ENCODE assay signal across 8 mouse cellular contexts in genomic region chr17:23542004-23542720, GRCm38 (mm10). TPM values are rescaled to one million over a fixed set of nuclear protein-coding genes. Genes with fewer than 3 reads are reported as not detected.
DNase-seq lines count a peak whose midpoint lies in the region; ATAC-seq and TF ChIP-seq lines count a peak whose summit lies in the region.

No protein-coding gene starts in this region.

- TF ChIP-seq CTCF in lung, embryonic 14.5 days (IDR thresholded peaks at IDR 0.05; ENCODE audit: low read depth), result no peak
- no peak for TF ChIP-seq CTCF in midbrain, postnatal 0 days (IDR thresholded peaks at IDR 0.05)

- H3K4me1 ChIP-seq in lung, embryonic 14.5 days (ENCODE audit: insufficient read depth), result peaks cover 7% of the 10 kb centered on the region; the same call in 1 of the 2 replicates
- H3K4me1 ChIP-seq in hindbrain, embryonic 15.5 days (replicated peaks), result peaks cover 20% of the 10 kb centered on the region
- no peaks in the 10 kb centered on the region for H3K4me1 ChIP-seq in midbrain, postnatal 0 days (ENCODE audit: insufficient read depth, low read length)

- H3K4me3 ChIP-seq in lung, embryonic 14.5 days (ENCODE audit: low read depth, low read length), result no peak overlapping the region
- H3K4me3 ChIP-seq in hindbrain, embryonic 15.5 days, result peak overlapping the region; percentile 22
- H3K4me3 ChIP-seq in midbrain, postnatal 0 days (ENCODE audit: low read depth, low read length), result no peak overlapping the region

- H3K27ac ChIP-seq in lung, embryonic 14.5 days (ENCODE audit: low read depth), result no peak overlapping the region
- H3K27ac ChIP-seq in hindbrain, embryonic 15.5 days (replicated peaks), result no peak overlapping the region
- H3K27ac ChIP-seq in midbrain, postnatal 0 days (ENCODE audit: low read depth, low read length), result no peak overlapping the region

- H3K9ac ChIP-seq in lung, embryonic 14.5 days, result no peak overlapping the region
- no peak overlapping the region for H3K9ac ChIP-seq in hindbrain, embryonic 15.5 days
- no peak overlapping the region for H3K9ac ChIP-seq in midbrain, postnatal 0 days (replicated peaks; ENCODE audit: low read length, poor library complexity, severe bottlenecking)

- peak overlapping the region; percentile 45 for H3K4me2 ChIP-seq in lung, embryonic 14.5 days
- peak overlapping the region; percentile 43 for H3K4me2 ChIP-seq in hindbrain, embryonic 15.5 days
- H3K4me2 ChIP-seq in midbrain, postnatal 0 days (ENCODE audit: low read depth, low read length, poor library complexity, severe bottlenecking), result peak overlapping the region; percentile 36

- WGBS in lung, embryonic 14.5 days, result 23% methylated on average over 12 of the region's 12 CpGs
- WGBS in hindbrain, embryonic 15.5 days, result 11% methylated on average over 12 of the region's 12 CpGs
- WGBS in midbrain, postnatal 0 days, result 17% methylated on average over 12 of the region's 12 CpGs

- no peaks in the 10 kb centered on the region for H3K9me3 ChIP-seq in lung, embryonic 14.5 days (ENCODE audit: low read depth, low read length)
- H3K9me3 ChIP-seq in hindbrain, embryonic 15.5 days, result no peaks in the 10 kb centered on the region
- no peaks in the 10 kb centered on the region for H3K9me3 ChIP-seq in midbrain, postnatal 0 days (ENCODE audit: low read length)

- ATAC-seq in lung, embryonic 14.5 days (ENCODE audit: insufficient read depth), result no peak
- no peak for ATAC-seq in hindbrain, embryonic 15.5 days (ENCODE audit: low FRiP score, low read depth)
- no peak for ATAC-seq in midbrain, postnatal 0 days (ENCODE audit: low FRiP score)

- peak; percentile 24 to 37 for DNase-seq in cerebellum, postnatal 10 days
- no peak for DNase-seq in cerebellum, adult 8-10 months
- DNase-seq in lung, embryonic 14.5 days, result no peak
- DNase-seq in lung, postnatal 25 days (ENCODE audit: low spot score), result no peak
- DNase-seq in midbrain, postnatal 0 days (ENCODE audit: low spot score), result no peak
- DNase-seq in spleen, postnatal 14 days (ENCODE audit: low spot score in 2 of 2), result no peak
- no peak for DNase-seq in right cerebral cortex, postnatal 4 days

- no peaks in the 10 kb centered on the region for H3K36me3 ChIP-seq in lung, embryonic 14.5 days (ENCODE audit: insufficient read depth)
- H3K36me3 ChIP-seq in hindbrain, embryonic 15.5 days, result no peaks in the 10 kb centered on the region
- no peaks in the 10 kb centered on the region for H3K36me3 ChIP-seq in midbrain, postnatal 0 days (ENCODE audit: insufficient read depth, low read length)

- peaks cover 21% of the 10 kb centered on the region for H3K27me3 ChIP-seq in lung, embryonic 14.5 days (ENCODE audit: insufficient read depth, low read length)
- H3K27me3 ChIP-seq in hindbrain, embryonic 15.5 days, result peaks cover 37% of the 10 kb centered on the region
- peaks cover 32% of the 10 kb centered on the region for H3K27me3 ChIP-seq in midbrain, postnatal 0 days (ENCODE audit: insufficient read depth, low read length)

RNA-seq across cellular contexts. Expression of gene Zfp213, which starts 21.9 kb away (rescaled TPM):
- polyA plus RNA-seq in lung, embryonic 14.5 days (2014; fragmentation: Nextera tagmentation; extraction: Ambion mirVana), result 21.8 and 24.7 TPM in 2 replicates
- 17.3 and 19.8 TPM in 2 replicates for polyA plus RNA-seq in hindbrain, embryonic 15.5 days (2015; fragmentation: Nextera tagmentation; extraction: Ambion mirVana)
- total RNA-seq in midbrain, postnatal 0 days (2014; rRNA removed), result 16.9 and 21.7 TPM in 2 replicates
- 10.0 and 10.7 TPM in 2 replicates for polyA plus RNA-seq in midbrain, postnatal 0 days (2015; fragmentation: Nextera tagmentation; extraction: Ambion mirVana)

RNA-seq across cellular contexts. Expression of gene Zfp13, which starts 57.1 kb away (rescaled TPM):
- polyA plus RNA-seq in lung, embryonic 14.5 days (2014; fragmentation: Nextera tagmentation; extraction: Ambion mirVana), result 12.3 and 15.6 TPM in 2 replicates
- polyA plus RNA-seq in hindbrain, embryonic 15.5 days (2015; fragmentation: Nextera tagmentation; extraction: Ambion mirVana), result 24.3 and 29.3 TPM in 2 replicates
- total RNA-seq in midbrain, postnatal 0 days (2014; rRNA removed), result 36.2 and 48.2 TPM in 2 replicates
- polyA plus RNA-seq in midbrain, postnatal 0 days (2015; fragmentation: Nextera tagmentation; extraction: Ambion mirVana), result 23.3 and 26.3 TPM in 2 replicates

RNA-seq across cellular contexts. Expression of gene Zscan10, which starts 58.5 kb away (rescaled TPM):
- 0.53 and 0.74 TPM in 2 replicates for polyA plus RNA-seq in lung, embryonic 14.5 days (2014; fragmentation: Nextera tagmentation; extraction: Ambion mirVana)
- polyA plus RNA-seq in hindbrain, embryonic 15.5 days (2015; fragmentation: Nextera tagmentation; extraction: Ambion mirVana), result 0.05 and 0.25 TPM in 2 replicates
- total RNA-seq in midbrain, postnatal 0 days (2014; rRNA removed), result not detected in 2 replicates
- polyA plus RNA-seq in midbrain, postnatal 0 days (2015; fragmentation: Nextera tagmentation; extraction: Ambion mirVana), result not detected in 2 replicates

Comparison
In these comparisons a context has a peak if more than half of its experiments do, and no peak if none do; other contexts are left out.
1. DNase-seq: peak in cerebellum, postnatal 10 days (2 of 2); none in cerebellum, adult 8-10 months (single experiment), lung, embryonic 14.5 days (single experiment), lung, postnatal 25 days (single experiment), midbrain, postnatal 0 days (single experiment), spleen, postnatal 14 days (0 of 2) and right cerebral cortex, postnatal 4 days (single experiment).
2. Peak in every context shown above with its lines, with median percentiles within 50 percentile points of each other: H3K4me2 ChIP-seq.